Mouse (Mus musculus) embryonic facial prominence, embryonic 11.5 days (tissue): ENCODE data around the gene Dctn5. TPM values are rescaled to one million over a fixed set of nuclear protein-coding genes. Genes with fewer than 3 reads are reported as not detected.
A peak's percentile ranks its signal among the peaks of the same experiment; 100 is the strongest.

Source experiments
- ATAC-seq: fragments of 200-750 bp; cut with Nextera tagmentation; replicated peaks from 2 replicates; pipeline ENCODE4 v1.8.0; 2017; ENCODE audit warnings: low read depth; ENCODE audit not compliant: insufficient number of reproducible peaks, low FRiP score, low TSS enrichment
- DNase-seq: peaks from one replicate; pipeline ENCODE4 v3.0.0-alpha.2; 2015; ENCODE audit warnings: low spot score
- H3K27ac ChIP-seq: fragments of 300-500 bp; sonication (generic); replicated peaks from 2 replicates; pipeline ENCODE4 v1.5.1; 2014; ENCODE audit warnings: mild to moderate bottlenecking, low read depth, low read length, control low read depth
- H3K27me3 ChIP-seq: fragments of 300-500 bp; sonication (generic); 2 replicates; pipeline ENCODE4 v1.6.1; 2014; ENCODE audit warnings: mild to moderate bottlenecking, low read length, moderate library complexity, mixed read lengths; ENCODE audit not compliant: control insufficient read depth, insufficient read depth
- H3K36me3 ChIP-seq: fragments of 300-500 bp; sonication (generic); replicated peaks from 2 replicates; pipeline ENCODE4 v1.6.1; 2014; ENCODE audit warnings: low read depth, mild to moderate bottlenecking, low read length, moderate library complexity, mixed read lengths; ENCODE audit not compliant: control insufficient read depth, insufficient read depth
- H3K4me1 ChIP-seq: fragments of 300-500 bp; sonication (generic); 2 replicates; pipeline ENCODE4 v1.6.1; 2014; ENCODE audit warnings: low read length, mixed read lengths; ENCODE audit not compliant: control insufficient read depth, insufficient read depth
- H3K4me2 ChIP-seq: fragments of 300-500 bp; sonication (generic); 2 replicates; pipeline ENCODE4 v1.6.1; 2014; ENCODE audit warnings: low read depth, mild to moderate bottlenecking, control low read depth, low read length, moderate library complexity
- H3K4me3 ChIP-seq: fragments of 300-500 bp; sonication (generic); 2 replicates; pipeline ENCODE4 v1.5.1; 2014; ENCODE audit warnings: low read depth, low read length, control low read depth
- H3K9ac ChIP-seq: fragments of 300-500 bp; sonication (generic); replicated peaks from 2 replicates; pipeline ENCODE4 v1.6.1; 2014; ENCODE audit warnings: mild to moderate bottlenecking, control low read depth, low read length
- H3K9me3 ChIP-seq: fragments of 300-500 bp; sonication (generic); replicated peaks from 2 replicates; pipeline ENCODE4 v1.6.1; 2016; ENCODE audit warnings: mild to moderate bottlenecking, low read length, inconsistent platforms, mixed read lengths; ENCODE audit not compliant: control insufficient read depth
- WGBS: fragments of 180-500 bp; shearing (Covaris S2); extraction: QIAGEN DNeasy Blood & Tissue Kit; methylation state at CpG from one replicate; pipeline ENCODE4 v1.1.7; 2014; 5-methylcytosine and 5-hydroxymethylcytosine counted together
- polyA plus RNA-seq: library from polyadenylated mRNA; unstranded; fragments of >200 nt; fragmentation: Nextera tagmentation; extraction: Ambion mirVana; gene quantifications from 2 replicates; pipeline ENCODE4 v1.2.1, GENCODE M21; 2014

The Dctn5 gene
- polyA plus RNA-seq, 1 experiment from 2014 or later = 124 TPM

- H3K4me3 ChIP-seq = no peak overlapping the region
- H3K27me3 ChIP-seq = no peaks in the 10 kb centered on the region
- no peak overlapping the region for H3K4me2 ChIP-seq
- DNase-seq = no peak
- no peak overlapping the region for H3K27ac ChIP-seq
- H3K9ac ChIP-seq = no peak overlapping the region
- no peaks in the 10 kb centered on the region for H3K4me1 ChIP-seq
- no peak for ATAC-seq
- whole genome bisulfite sequencing = 95% methylated on average over 6 of the region's 6 CpGs
- peaks cover 3% of the 10 kb centered on the region for H3K36me3 ChIP-seq
- no peaks in the 10 kb centered on the region for H3K9me3 ChIP-seq
These were observed 24.6 kb upstream of the Dctn5 start for GRCm38 (mm10) chr7:122108206-122108605.

- ATAC-seq (no peak), DNase-seq (no peak)
- Histone ChIP-seq H3K36me3 (no peaks in the 10 kb centered on the region; the same call in none of the 2 replicates), H3K9ac (no peak overlapping the region), H3K4me3 (no peak overlapping the region), H3K9me3 (no peaks in the 10 kb centered on the region), H3K4me2 (no peak overlapping the region), H3K27me3 (no peaks in the 10 kb centered on the region), H3K27ac (no peak overlapping the region), H3K4me1 (no peaks in the 10 kb centered on the region)
- WGBS = 85% methylated on average over 4 of the region's 4 CpGs
These were observed 9.3 kb upstream of the Dctn5 start for GRCm38 (mm10) chr7:122123518-122123917.

- ATAC-seq (no peak), DNase-seq (peak; percentile 8)
These were observed 7.2 kb upstream of the Dctn5 start for GRCm38 (mm10) chr7:122125636-122126035.

GRCm38 (mm10) chr7:122126946-122127345, 5.9 kb upstream of the Dctn5 start:
- H3K4me2 ChIP-seq = no peak overlapping the region
- no peaks in the 10 kb centered on the region for H3K27me3 ChIP-seq
- H3K4me3 ChIP-seq = no peak overlapping the region
- no peaks in the 10 kb centered on the region for H3K9me3 ChIP-seq
- H3K9ac ChIP-seq = no peak overlapping the region
- H3K27ac ChIP-seq = no peak overlapping the region
- WGBS = 95% methylated on average over 11 of the region's 11 CpGs
- no peak for ATAC-seq
- no peaks in the 10 kb centered on the region; the same call in none of the 2 replicates for H3K36me3 ChIP-seq
- no peaks in the 10 kb centered on the region for H3K4me1 ChIP-seq
- no peak for DNase-seq

More at GRCm38 (mm10) chr7:122125636-122126035, 7.2 kb upstream of the Dctn5 start:
- Histone ChIP-seq H3K4me1 (no peaks in the 10 kb centered on the region), H3K4me2 (no peak overlapping the region), H3K4me3 (no peak overlapping the region), H3K9ac (no peak overlapping the region), H3K27ac (no peak overlapping the region), H3K9me3 (no peaks in the 10 kb centered on the region), H3K27me3 (no peaks in the 10 kb centered on the region), H3K36me3 (no peaks in the 10 kb centered on the region; the same call in none of the 2 replicates)
- 73% methylated on average over 8 of the region's 8 CpGs for WGBS

- Histone ChIP-seq H3K27ac (no peak overlapping the region), H3K9me3 (no peaks in the 10 kb centered on the region), H3K4me2 (peak overlapping the region; percentile 64), H3K9ac (no peak overlapping the region), H3K27me3 (no peaks in the 10 kb centered on the region), H3K4me1 (no peaks in the 10 kb centered on the region), H3K36me3 (no peaks in the 10 kb centered on the region; the same call in none of the 2 replicates), H3K4me3 (peak overlapping the region; percentile 78)
- DNase-seq = no peak
- no peak for ATAC-seq
These were observed 1.0 kb upstream of the Dctn5 start for GRCm38 (mm10) chr7:122131834-122132233.

- 20% methylated on average over 8 of the region's 8 CpGs for WGBS
- H3K36me3 ChIP-seq = no peaks in the 10 kb centered on the region; the same call in none of the 2 replicates
These were observed 441 bp downstream of the Dctn5 start for GRCm38 (mm10) chr7:122133338-122133625.

GRCm38 (mm10) chr7:122135070-122135469, 2.2 kb downstream of the Dctn5 start:
- Histone ChIP-seq H3K27me3 (no peaks in the 10 kb centered on the region), H3K4me1 (no peaks in the 10 kb centered on the region), H3K4me2 (no peak overlapping the region), H3K27ac (no peak overlapping the region), H3K9me3 (no peaks in the 10 kb centered on the region), H3K9ac (no peak overlapping the region), H3K4me3 (no peak overlapping the region), H3K36me3 (no peaks in the 10 kb centered on the region; the same call in none of the 2 replicates)
- ATAC-seq (no peak), DNase-seq (peak; percentile 13)
- WGBS = 75% methylated on average over 10 of the region's 10 CpGs

More at GRCm38 (mm10) chr7:122133338-122133625, 441 bp downstream of the Dctn5 start:
- ATAC-seq (peak; percentile 22; the same call in 1 of the 2 replicates), DNase-seq (no peak)
- Histone ChIP-seq H3K27ac (no peak overlapping the region), H3K9ac (peak overlapping the region; percentile 76), H3K4me2 (peak overlapping the region; percentile 34), H3K4me1 (no peaks in the 10 kb centered on the region), H3K9me3 (no peaks in the 10 kb centered on the region), H3K4me3 (peak overlapping the region; percentile 78), H3K27me3 (no peaks in the 10 kb centered on the region)

- no peak for DNase-seq
- H3K36me3 ChIP-seq = no peaks in the 10 kb centered on the region; the same call in none of the 2 replicates
- no peak overlapping the region for H3K4me2 ChIP-seq
- no peak for ATAC-seq
- no peaks in the 10 kb centered on the region for H3K4me1 ChIP-seq
- H3K9me3 ChIP-seq = no peaks in the 10 kb centered on the region
- H3K27ac ChIP-seq = no peak overlapping the region
- no peak overlapping the region for H3K4me3 ChIP-seq
- H3K27me3 ChIP-seq = no peaks in the 10 kb centered on the region
- no peak overlapping the region for H3K9ac ChIP-seq
These were observed 4.2 kb downstream of the Dctn5 start for GRCm38 (mm10) chr7:122137071-122137470.
